Mouse (Mus musculus) fat pad, adult 2 months (tissue): ENCODE measurements around the gene Sgms1.

Experiments
- DNase-seq: peaks from one replicate; pipeline ENCODE4 v3.0.0-alpha.2; 2011; ENCODE audit warnings: low read depth, low spot score; ENCODE audit errors: extremely low read depth

The Sgms1 gene

GRCm38 (mm10) chr19:32186594-32187092 lies 202.9 kb downstream of the Sgms1 start:
- DNase-seq, result no peak

- no peak for DNase-seq
Measured at GRCm38 (mm10) chr19:32183005-32183404, 206.5 kb downstream of the Sgms1 start.

GRCm38 (mm10) chr19:32182471-32182870 lies 207.0 kb downstream of the Sgms1 start:
- DNase-seq, result no peak

GRCm38 (mm10) chr19:32181721-32182394 lies 207.7 kb downstream of the Sgms1 start:
- peak; percentile 52 for DNase-seq

- DNase-seq, result peak; percentile 70
Measured at GRCm38 (mm10) chr19:32180756-32181674, 208.5 kb downstream of the Sgms1 start.

- DNase-seq, result no peak
Measured at GRCm38 (mm10) chr19:32179978-32180413, 209.5 kb downstream of the Sgms1 start.

GRCm38 (mm10) chr19:32179514-32179913 lies 210.0 kb downstream of the Sgms1 start:
- no peak for DNase-seq

GRCm38 (mm10) chr19:32178161-32178560 lies 211.4 kb downstream of the Sgms1 start:
- DNase-seq, result no peak

GRCm38 (mm10) chr19:32176458-32176857 lies 213.1 kb downstream of the Sgms1 start:
- no peak for DNase-seq

GRCm38 (mm10) chr19:32175991-32176390 lies 213.5 kb downstream of the Sgms1 start:
- DNase-seq, result no peak

GRCm38 (mm10) chr19:32175013-32175412 lies 214.5 kb downstream of the Sgms1 start:
- DNase-seq, result no peak

- DNase-seq, result no peak
Measured at GRCm38 (mm10) chr19:32174561-32174960, 215.0 kb downstream of the Sgms1 start.

GRCm38 (mm10) chr19:32173522-32174184 lies 215.9 kb downstream of the Sgms1 start:
- DNase-seq, result no peak

- no peak for DNase-seq
Measured at GRCm38 (mm10) chr19:32172511-32172981, 217.0 kb downstream of the Sgms1 start.

- DNase-seq, result no peak
Measured at GRCm38 (mm10) chr19:32171981-32172380, 217.5 kb downstream of the Sgms1 start.

GRCm38 (mm10) chr19:32169634-32170540 lies 219.6 kb downstream of the Sgms1 start:
- DNase-seq, result no peak

- DNase-seq, result no peak
Measured at GRCm38 (mm10) chr19:32168031-32168430, 221.5 kb downstream of the Sgms1 start.

GRCm38 (mm10) chr19:32166823-32167605 lies 222.5 kb downstream of the Sgms1 start:
- no peak for DNase-seq

- DNase-seq, result no peak
Measured at GRCm38 (mm10) chr19:32165711-32166110, 223.8 kb downstream of the Sgms1 start.
